Mouse (Mus musculus) kidney, adult 8-10 months (tissue): ENCODE results near the gene Fkbp9.

Source experiments
- DNase-seq, 2 experiments: peaks; one replicate each; pipeline ENCODE4 v3.0.0; 2022

Fkbp9 gene

GRCm38 (mm10) chr6:56831697-56832406, at the start of gene Fkbp9:
TSS of gene Fkbp9 (plus strand) at chr6:56832059.
- peak; percentile 85 to 86 for DNase-seq

DNA sequence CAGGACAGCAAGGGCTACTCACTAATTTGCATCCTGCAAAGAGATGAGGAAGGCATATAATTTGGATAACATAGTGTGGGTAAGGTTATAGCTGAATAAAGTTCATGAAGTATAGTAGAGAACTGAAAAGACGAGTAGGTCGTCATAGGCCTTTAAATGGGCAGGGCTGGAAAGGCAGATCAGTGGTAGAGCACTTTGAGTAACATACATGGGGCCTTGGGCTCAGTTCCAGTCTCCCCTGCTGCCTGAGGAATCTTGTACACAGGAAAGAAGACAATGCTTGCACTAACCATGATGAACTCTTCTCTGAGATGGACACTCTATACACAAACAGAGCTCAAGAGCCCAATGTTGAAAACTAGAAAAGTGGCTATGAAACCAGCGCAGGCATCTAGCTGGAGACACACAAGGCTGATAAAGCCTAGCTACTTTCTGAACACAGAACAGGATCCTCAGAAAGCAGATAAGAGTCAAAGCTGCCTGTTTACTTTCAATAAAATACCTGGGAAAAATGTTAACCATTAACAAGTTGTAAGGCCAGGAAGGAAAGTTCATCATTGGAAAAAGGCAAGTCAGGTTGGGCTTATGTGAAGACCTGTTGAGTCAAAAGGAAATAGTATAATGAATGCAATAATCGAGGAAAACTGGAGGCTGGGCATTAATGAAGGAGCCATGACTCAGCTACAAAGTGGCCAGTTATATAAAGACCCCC, 48.1 kb upstream of the Fkbp9 start:
- no peak for DNase-seq

DNA sequence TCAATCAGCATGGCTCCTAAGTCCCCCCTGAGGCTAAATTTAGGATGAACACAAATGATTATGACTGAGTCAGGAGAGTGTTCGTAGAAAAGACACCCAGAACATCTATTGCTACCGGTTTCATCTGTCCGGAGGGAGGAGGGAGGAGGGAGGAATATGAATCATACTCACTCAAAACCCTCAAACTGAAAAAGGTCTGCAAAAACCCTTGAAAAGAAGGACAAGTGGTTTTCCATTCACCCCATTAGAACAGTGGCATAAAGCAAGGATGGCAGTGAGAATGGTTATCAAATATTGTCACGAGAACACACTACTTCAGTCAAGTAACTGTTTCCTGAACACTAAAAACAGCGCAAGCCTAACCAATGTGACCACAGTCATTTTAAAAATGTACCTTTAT, 46.8 kb upstream of the Fkbp9 start:
- DNase-seq = no peak

GRCm38 (mm10) chr6:56787668-56788067, 44.2 kb upstream of the Fkbp9 start:
- no peak for DNase-seq

GRCm38 (mm10) chr6:56789336-56789735, 42.5 kb upstream of the Fkbp9 start:
- DNase-seq = no peak

DNA sequence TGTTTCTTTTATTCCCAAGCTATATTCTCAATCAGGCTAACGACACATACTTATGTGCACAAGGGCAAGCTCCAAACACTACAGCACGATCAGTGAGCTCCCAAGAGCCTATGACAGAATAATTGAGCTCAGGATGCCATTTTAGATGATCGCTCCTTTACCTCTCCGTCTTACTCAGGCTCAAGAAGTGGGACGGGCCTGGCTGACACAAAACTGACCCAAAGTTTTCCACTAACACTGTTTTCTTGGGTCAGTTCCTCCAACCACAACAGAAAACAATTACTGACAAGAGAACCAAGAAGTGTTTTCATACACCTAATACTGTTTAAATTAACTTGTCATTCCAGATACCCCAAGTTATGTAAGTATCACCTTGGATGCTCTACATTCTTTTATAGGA, 37.0 kb upstream of the Fkbp9 start:
- DNase-seq = no peak

GRCm38 (mm10) chr6:56796232-56796631, 35.6 kb upstream of the Fkbp9 start:
- no peak for DNase-seq

DNA sequence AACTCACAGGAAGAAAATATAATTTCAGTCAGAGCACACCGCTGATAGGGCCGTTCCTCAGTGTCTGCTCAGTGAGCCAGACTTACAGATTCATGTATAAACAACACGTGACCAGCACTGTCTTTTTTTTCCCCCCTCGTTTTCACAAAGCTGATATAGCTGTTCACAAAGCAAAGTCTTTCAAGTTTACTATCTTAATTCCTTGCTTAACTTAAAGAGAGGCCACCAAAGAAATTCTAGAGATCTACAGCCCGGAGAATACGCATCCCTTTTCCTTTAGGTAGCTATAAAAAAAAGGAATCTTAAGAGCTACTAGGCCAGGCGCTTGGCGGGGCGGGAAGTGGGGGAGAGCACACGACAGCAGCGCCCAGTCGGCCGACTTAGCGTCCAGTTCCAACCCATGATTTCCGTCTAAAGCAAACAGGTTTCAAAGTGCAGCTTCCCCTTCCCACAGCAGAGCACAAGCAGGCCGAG, 35.2 kb upstream of the Fkbp9 start:
- DNase-seq = peak; percentile 34 to 35

DNA sequence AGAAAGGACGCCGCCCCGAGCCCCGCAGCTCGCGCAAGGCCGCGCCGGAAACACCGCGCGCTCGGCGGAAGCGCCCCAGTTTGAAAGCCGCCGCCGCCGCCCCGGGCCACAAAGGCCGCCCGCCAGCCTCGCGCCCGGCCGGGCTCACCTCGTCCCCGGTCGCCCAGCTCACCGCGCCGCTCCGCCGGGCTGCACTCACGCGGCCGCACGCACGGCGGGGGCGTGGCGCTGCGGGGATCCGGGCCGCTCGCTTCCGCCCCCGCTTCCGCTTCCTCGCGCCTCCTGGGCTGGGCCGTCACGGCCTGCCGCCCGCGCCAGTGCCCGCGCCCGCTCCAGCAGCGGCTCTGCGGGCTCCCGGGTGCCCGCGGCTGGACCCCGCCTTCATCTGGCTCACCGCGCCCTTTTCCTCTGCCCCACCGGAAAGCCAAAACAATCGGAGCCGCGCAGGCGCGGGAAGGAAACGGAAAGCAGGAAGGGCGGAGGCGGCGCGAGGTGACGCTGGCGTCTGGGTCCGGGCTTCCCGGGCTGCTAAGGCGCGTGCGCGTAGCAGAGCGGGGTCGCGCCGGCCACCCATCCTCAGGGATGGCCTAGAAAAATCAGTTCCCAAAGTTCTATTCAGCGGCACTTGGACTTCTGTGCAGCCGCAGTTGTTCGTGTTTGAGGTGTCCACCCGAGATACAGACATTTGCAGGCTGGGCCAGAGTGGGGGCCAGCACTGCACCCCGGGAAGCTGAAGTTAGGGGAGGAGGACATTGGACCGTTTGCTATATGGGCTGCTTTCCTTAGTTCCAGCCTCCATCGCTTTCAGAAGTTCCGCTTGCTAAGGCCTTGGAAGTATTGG, 34.3 kb upstream of the Fkbp9 start, which contains the start of gene Kbtbd2:
TSS of gene Kbtbd2 (minus strand) at position 503 of the 841 bp plus-strand sequence.
- DNase-seq = peak; percentile 94 to 96

GRCm38 (mm10) chr6:56798152-56798465, 33.8 kb upstream of the Fkbp9 start:
- peak in 1 of 2 experiments; percentile 16 for DNase-seq

- DNase-seq = no peak
Measured at GRCm38 (mm10) chr6:56805026-56805425, 26.8 kb upstream of the Fkbp9 start.

DNA sequence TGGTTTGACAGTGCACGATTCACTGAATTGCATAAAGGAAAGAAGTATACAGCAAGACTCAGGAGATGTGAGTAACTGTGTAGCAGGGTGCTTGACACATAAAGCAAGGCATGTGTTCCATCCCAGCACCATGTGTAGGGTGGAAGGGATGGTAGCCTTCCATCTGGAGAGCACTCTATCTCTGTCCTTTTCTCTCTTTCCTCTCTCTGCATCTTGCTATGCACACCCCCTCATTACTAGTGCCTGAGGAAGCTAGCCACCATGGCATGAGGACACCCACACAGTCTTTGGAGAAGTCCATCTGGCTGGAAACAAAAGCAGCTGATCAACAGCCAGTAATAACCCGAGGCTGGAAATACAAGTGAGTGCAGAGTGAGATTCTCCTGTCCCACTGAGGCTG, 25.7 kb upstream of the Fkbp9 start:
- no peak for DNase-seq

DNA sequence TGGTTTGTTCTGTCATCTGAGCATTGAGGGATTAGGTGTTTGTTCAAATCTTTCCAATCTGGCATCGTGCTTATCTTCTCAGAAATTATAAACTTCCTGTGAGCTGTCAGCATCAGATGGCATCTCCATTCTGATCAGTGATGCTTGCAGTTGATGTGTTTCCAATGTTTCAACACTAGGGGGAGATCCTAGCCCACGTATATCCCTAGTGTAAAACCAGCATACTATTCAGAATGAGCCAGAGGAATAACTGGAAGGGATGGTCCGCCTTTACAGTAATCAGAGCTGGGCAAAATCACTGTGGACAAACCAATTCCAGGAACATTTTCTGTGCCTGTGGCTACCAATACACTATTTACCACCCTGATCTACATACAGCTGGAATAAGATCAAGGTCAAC, 23.2 kb upstream of the Fkbp9 start:
- DNase-seq = peak; percentile 29 to 42

GRCm38 (mm10) chr6:56813332-56813731, 18.5 kb upstream of the Fkbp9 start:
- DNase-seq = no peak

GRCm38 (mm10) chr6:56818436-56819123, 13.3 kb upstream of the Fkbp9 start:
- no peak for DNase-seq

DNA sequence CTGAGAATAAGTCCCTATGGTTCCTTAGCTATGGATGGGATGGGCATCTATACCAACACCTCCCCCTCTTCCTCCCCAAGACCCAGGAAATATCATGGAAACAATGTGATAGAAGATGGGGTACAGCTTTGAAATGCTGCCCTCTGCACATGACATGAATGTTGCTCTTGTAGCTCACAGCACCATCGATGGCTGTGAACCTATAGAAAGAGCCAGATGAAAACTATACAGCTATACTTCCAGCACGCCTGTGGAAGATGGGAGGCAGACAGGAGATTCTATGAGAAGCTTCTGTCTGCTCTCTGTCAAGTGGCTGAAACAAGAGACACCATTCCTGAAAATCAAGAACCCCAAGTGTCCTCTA, 12.8 kb upstream of the Fkbp9 start:
- DNase-seq = no peak

DNA sequence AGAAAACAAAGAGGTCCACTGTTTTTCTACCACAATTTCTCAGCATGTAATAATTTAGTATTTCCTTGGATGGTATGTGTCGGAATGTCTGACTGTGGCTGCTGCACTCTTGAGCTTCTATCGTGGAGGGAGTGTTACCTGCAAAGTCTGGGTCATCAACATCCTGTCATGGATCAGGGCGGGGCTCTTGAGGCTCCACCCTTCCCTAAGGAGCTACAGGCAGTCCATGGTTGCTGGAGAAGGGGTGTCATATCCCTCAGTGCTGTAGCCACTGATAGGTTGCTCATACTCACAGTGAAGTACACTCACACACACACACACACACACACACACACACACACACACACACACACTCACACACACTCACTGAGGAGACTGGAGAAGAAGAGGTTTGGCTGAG, 6.2 kb upstream of the Fkbp9 start:
- no peak for DNase-seq

GRCm38 (mm10) chr6:56832407-56832796, 543 bp downstream of the Fkbp9 start:
- DNase-seq = no peak

GRCm38 (mm10) chr6:56832830-56833229, 971 bp downstream of the Fkbp9 start:
- DNase-seq = no peak

DNA sequence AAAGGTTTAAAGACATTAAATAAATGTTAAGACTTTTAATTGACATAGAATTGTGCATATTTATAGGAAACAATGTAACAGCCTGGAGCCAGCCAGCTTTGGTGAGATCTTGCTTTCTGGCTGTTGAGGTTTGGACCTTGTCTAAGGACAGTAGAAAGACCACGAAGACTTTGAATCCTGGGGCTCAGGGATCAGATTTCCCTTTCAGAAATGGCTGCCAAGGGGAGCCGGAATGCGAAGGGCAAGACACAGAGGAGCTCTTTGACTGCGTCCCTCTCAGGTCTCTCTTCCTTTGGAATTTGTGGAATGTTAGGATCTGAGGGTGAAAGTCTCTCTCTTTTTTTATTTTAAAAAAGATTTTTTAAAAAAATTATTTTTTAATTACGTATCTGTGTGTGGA, 2.9 kb downstream of the Fkbp9 start:
- peak; percentile 27 to 40 for DNase-seq

DNA sequence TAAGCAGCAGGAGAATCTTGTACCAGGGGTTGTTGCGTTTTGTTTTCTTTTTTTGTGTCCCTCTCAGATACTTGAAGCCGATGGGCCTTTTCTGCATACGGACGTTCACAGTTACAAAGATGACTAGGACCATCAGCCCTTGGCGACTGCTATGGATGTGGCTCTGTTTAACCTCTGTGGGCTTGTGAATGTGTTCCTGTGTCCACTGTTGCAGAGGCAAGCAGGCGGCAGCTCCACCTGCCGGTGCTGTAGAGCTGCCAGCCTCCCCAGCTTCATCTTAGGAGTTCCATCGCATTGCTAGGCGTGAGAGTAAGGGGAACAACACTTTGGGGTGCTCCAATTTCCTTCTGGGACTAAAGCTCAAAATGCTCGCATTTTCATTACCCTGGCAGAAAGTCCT, 3.7 kb downstream of the Fkbp9 start:
- DNase-seq = no peak

- DNase-seq = no peak
Measured at GRCm38 (mm10) chr6:56837166-56837565, 5.3 kb downstream of the Fkbp9 start.

DNA sequence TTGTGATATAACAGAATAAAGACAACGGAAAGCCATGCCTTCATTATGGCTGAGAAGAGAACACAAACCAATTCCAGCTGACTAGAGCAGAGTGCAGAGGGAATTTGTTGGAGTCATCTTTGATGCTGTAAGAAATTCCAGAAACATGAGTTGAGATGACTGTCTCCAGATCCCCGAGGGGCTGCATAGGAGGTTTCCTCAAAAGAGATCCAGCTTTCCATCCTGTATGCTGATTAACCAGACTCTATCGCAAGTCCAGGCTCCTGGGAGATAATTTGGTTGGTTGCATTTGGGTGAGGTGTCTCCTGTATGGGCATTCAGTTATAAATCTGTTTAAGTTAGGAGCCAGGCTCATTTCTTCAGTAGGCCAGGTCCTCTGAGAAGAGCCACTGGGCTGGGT, 5.8 kb downstream of the Fkbp9 start:
- no peak for DNase-seq
